Mouse (Mus musculus): ENCODE measurements around the gene E130208F15Rik.

GRCm38 (mm10) chr7:30331887-30332286, 10.3 kb downstream of the E130208F15Rik start:
- TF ChIP-seq POLR2A (IDR thresholded peaks at IDR 0.05; ENCODE audit: borderline replicate concordance, low read depth, low read length) (no peak), CTCF (IDR thresholded peaks at IDR 0.05; ENCODE audit: low read depth, low read length) (peak; percentile 62)
